Mouse (Mus musculus): ENCODE measurements around the gene Gm10972. TPM values are rescaled to one million over a fixed set of nuclear protein-coding genes. Genes with fewer than 3 reads are reported as not detected.
"Not testable (repeated sequence)": the region's sequence is repeated elsewhere in the genome, so short reads cannot be mapped to it uniquely, and the experiment has no call there.

Gene Gm10972
- total RNA-seq (2021) (not detected), polyA plus RNA-seq (2012; rRNA removed) (not detected in 2 replicates)
- long read RNA-seq: 0 reads

GRCm38 (mm10) chr3:94642495-94643162 is at the start of gene Gm10972:
Gene Gm10972 (plus strand): TSS chr3:94643112.
- H3K4me1 ChIP-seq (ENCODE audit: control insufficient read depth, insufficient read depth, low read length); H3K9ac ChIP-seq (ENCODE audit: low read depth, low read length); intact Hi-C loops (cut with DNase I); H3K79me2 ChIP-seq (replicated peaks; ENCODE audit: control insufficient read depth, insufficient read depth, low read length); H3K4me3 ChIP-seq; H3K27me3 ChIP-seq (ENCODE audit: control insufficient read depth, insufficient read depth, low read length); DNase-seq; H3K27ac ChIP-seq; H3K36me3 ChIP-seq (ENCODE audit: control insufficient read depth, insufficient read depth, low read length): not testable (repeated sequence)
- WGBS: 84% methylated on average over 2 of the region's 2 CpGs

GRCm38 (mm10) chr3:94595871-94596287 is 47.0 kb upstream of the Gm10972 start:
- Histone ChIP-seq H3K9ac (ENCODE audit: low read depth, low read length) (no peak overlapping the region), H3K4me3 (no peak overlapping the region), H3K79me2 (replicated peaks; ENCODE audit: control insufficient read depth, insufficient read depth, low read length) (no peaks in the 10 kb centered on the region), H3K27me3 (ENCODE audit: control insufficient read depth, insufficient read depth, low read length) (no peaks in the 10 kb centered on the region), H3K36me3 (ENCODE audit: control insufficient read depth, insufficient read depth, low read length) (no peaks in the 10 kb centered on the region), H3K27ac (no peak overlapping the region), H3K4me1 (ENCODE audit: control insufficient read depth, insufficient read depth, low read length) (no peaks in the 10 kb centered on the region)
- 65% methylated on average over 6 of the region's 6 CpGs for WGBS
- TF ChIP-seq EP300 (IDR thresholded peaks at IDR 0.05; ENCODE audit: insufficient read depth, low read depth, low read length): no peak
- no peak for TF ChIP-seq POLR2A (IDR thresholded peaks at IDR 0.05; ENCODE audit: insufficient read depth, low read depth, low read length)
- TF ChIP-seq CTCF (IDR thresholded peaks at IDR 0.05): no peak
- no peak for DNase-seq
- intact Hi-C loops (cut with DNase I): no loop called here

- no peaks in the 10 kb centered on the region for H3K79me2 ChIP-seq (replicated peaks; ENCODE audit: control insufficient read depth, insufficient read depth, low read length)
- no peaks in the 10 kb centered on the region for H3K4me1 ChIP-seq (ENCODE audit: control insufficient read depth, insufficient read depth, low read length)
- H3K9ac ChIP-seq (ENCODE audit: low read depth, low read length): no peak overlapping the region
- H3K36me3 ChIP-seq (ENCODE audit: control insufficient read depth, insufficient read depth, low read length): no peaks in the 10 kb centered on the region
- H3K27ac ChIP-seq: no peak overlapping the region
- intact Hi-C loops (cut with DNase I): no loop called here
- no peak for TF ChIP-seq POLR2A (IDR thresholded peaks at IDR 0.05; ENCODE audit: insufficient read depth, low read depth, low read length)
- TF ChIP-seq CTCF (IDR thresholded peaks at IDR 0.05): no peak
- no peak overlapping the region for H3K4me3 ChIP-seq
- 72% methylated on average over 3 of the region's 3 CpGs for WGBS
- H3K27me3 ChIP-seq (ENCODE audit: control insufficient read depth, insufficient read depth, low read length): no peaks in the 10 kb centered on the region
- no peak for DNase-seq
Observed at GRCm38 (mm10) chr3:94597224-94597779, 45.6 kb upstream of the Gm10972 start.

- no peaks in the 10 kb centered on the region for H3K4me1 ChIP-seq (ENCODE audit: control insufficient read depth, insufficient read depth, low read length)
- 0 out of 2 replicates have a peak, but pooled peaks have one; percentile 33 for TF ChIP-seq EP300 (IDR thresholded peaks at IDR 0.05; ENCODE audit: insufficient read depth, low read depth, low read length)
- no peak for TF ChIP-seq POLR2A (IDR thresholded peaks at IDR 0.05; ENCODE audit: insufficient read depth, low read depth, low read length)
- TF ChIP-seq CTCF (IDR thresholded peaks at IDR 0.05): peak; percentile 81
- no peaks in the 10 kb centered on the region for H3K27me3 ChIP-seq (ENCODE audit: control insufficient read depth, insufficient read depth, low read length)
- H3K79me2 ChIP-seq (replicated peaks; ENCODE audit: control insufficient read depth, insufficient read depth, low read length): no peaks in the 10 kb centered on the region
- intact Hi-C loops (cut with DNase I): loop anchor here (1.0 to 2.0 kb wide), 3 partner anchors 69 to 235 kb away; no protein-coding TSS in a partner anchor
- no peak overlapping the region for H3K4me3 ChIP-seq
- H3K27ac ChIP-seq: no peak overlapping the region
- no peaks in the 10 kb centered on the region for H3K36me3 ChIP-seq (ENCODE audit: control insufficient read depth, insufficient read depth, low read length)
- peak; percentile 26 to 60 for DNase-seq
- H3K9ac ChIP-seq (ENCODE audit: low read depth, low read length): no peak overlapping the region
- 1% methylated on average over 4 of the region's 4 CpGs for WGBS
Observed at GRCm38 (mm10) chr3:94601959-94602358, 41.0 kb upstream of the Gm10972 start.

- Histone ChIP-seq H3K4me1 (ENCODE audit: control insufficient read depth, insufficient read depth, low read length) (no peaks in the 10 kb centered on the region; the same call in 1 of the 2 replicates), H3K27me3 (ENCODE audit: control insufficient read depth, insufficient read depth, low read length) (no peaks in the 10 kb centered on the region), H3K79me2 (replicated peaks; ENCODE audit: control insufficient read depth, insufficient read depth, low read length) (no peaks in the 10 kb centered on the region), H3K36me3 (ENCODE audit: control insufficient read depth, insufficient read depth, low read length) (no peaks in the 10 kb centered on the region), H3K27ac (no peak overlapping the region), H3K9ac (ENCODE audit: low read depth, low read length) (no peak overlapping the region), H3K4me3 (no peak overlapping the region)
- no peak for TF ChIP-seq POLR2A (IDR thresholded peaks at IDR 0.05; ENCODE audit: insufficient read depth, low read depth, low read length)
- intact Hi-C loops (cut with DNase I): no loop called here
- 81% methylated on average over 3 of the region's 3 CpGs for WGBS
- no peak for DNase-seq
Observed at GRCm38 (mm10) chr3:94609621-94610020, 33.3 kb upstream of the Gm10972 start.

GRCm38 (mm10) chr3:94610581-94610980 is 32.3 kb upstream of the Gm10972 start:
- TF ChIP-seq EP300 (IDR thresholded peaks at IDR 0.05; ENCODE audit: insufficient read depth, low read depth, low read length) (no peak), CTCF (IDR thresholded peaks at IDR 0.05) (no peak), POLR2A (IDR thresholded peaks at IDR 0.05; ENCODE audit: insufficient read depth, low read depth, low read length) (no peak)
- intact Hi-C loops (cut with DNase I): no loop called here
- WGBS: 59% methylated on average over 2 of the region's 2 CpGs

More at GRCm38 (mm10) chr3:94610581-94610980, 32.3 kb upstream of the Gm10972 start:
- H3K4me1 ChIP-seq (ENCODE audit: control insufficient read depth, insufficient read depth, low read length): no peaks in the 10 kb centered on the region; the same call in 1 of the 2 replicates
- no peak overlapping the region for H3K4me3 ChIP-seq
- H3K9ac ChIP-seq (ENCODE audit: low read depth, low read length): no peak overlapping the region
- H3K27me3 ChIP-seq (ENCODE audit: control insufficient read depth, insufficient read depth, low read length): no peaks in the 10 kb centered on the region
- no peaks in the 10 kb centered on the region for H3K36me3 ChIP-seq (ENCODE audit: control insufficient read depth, insufficient read depth, low read length)
- H3K27ac ChIP-seq: peak overlapping the region; percentile 28
- no peaks in the 10 kb centered on the region for H3K79me2 ChIP-seq (replicated peaks; ENCODE audit: control insufficient read depth, insufficient read depth, low read length)
- DNase-seq: peak; percentile 37 to 38
